Mouse (Mus musculus): ENCODE results near the gene Hmga1.

The Hmga1 gene

DNA sequence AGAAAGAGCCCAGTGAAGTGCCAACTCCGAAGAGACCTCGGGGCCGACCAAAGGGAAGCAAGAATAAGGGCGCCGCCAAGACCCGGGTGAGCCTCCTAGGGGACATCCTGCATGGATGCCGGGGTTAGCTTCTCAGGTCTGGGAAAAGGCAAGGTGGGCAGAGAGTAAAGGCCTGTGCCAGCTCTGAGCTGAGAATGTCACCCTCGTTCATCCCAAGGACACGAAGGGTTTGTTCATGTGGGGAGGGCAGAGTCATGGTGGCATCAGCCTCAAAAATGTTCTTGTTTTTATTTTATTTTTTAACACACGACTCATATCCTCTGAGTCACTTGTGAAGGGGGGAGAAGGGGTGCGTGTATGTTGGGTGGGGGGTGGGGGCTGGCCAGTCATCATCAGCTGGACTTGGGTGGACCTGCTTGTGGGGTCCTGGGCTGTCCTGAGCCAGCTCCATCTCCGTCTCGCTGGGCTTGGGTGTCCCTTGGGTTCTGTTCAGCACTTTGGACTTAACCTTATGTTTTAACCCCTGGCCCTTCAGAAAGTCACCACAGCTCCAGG, 4.7 kb downstream of the Hmga1 start:
- no peak for DNase-seq

DNA sequence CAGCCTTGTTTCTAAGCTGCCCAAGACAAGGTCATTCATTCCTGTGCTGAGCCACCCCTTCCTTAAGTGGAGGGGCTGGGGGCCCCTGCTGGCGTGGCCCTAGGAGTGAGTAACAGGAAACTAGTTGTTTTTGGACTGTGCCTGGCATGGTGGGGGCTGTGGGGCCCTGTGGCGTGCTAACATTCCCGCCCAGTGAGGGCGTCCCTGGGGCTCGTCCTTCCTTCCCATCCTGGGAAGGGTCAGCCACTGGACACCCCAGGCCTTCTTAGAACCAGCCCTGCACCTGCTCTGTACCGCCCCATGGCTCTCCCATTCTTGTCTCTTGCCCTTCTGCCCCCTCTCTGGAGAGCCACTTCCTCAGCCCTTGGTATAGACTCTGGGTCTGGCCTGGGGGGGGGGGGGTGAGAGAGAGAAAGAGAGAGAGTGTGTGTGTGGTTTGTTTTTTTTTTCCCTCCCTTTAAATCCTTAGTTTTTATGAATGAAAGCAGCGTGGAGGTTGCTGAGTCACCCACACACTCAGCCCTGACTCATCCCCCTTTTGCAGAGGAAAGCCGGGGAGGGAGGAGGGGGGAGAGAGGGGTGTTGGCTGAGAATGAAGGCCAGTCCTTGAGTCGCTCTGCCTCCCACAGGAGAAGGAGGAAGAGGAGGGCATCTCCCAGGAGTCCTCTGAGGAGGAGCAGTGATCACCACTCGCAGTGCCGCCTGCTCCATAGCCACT, 5.7 kb downstream of the Hmga1 start:
- peak in 1 of 2 experiments; percentile 27 for DNase-seq

- peak in 1 of 2 experiments; percentile 27 for DNase-seq
These were observed 7.5 kb downstream of the Hmga1 start for GRCm38 (mm10) chr17:27563771-27564244.

GRCm38 (mm10) chr17:27564391-27565162, 8.3 kb downstream of the Hmga1 start:
- DNase-seq: peak; percentile 40 to 57

DNA sequence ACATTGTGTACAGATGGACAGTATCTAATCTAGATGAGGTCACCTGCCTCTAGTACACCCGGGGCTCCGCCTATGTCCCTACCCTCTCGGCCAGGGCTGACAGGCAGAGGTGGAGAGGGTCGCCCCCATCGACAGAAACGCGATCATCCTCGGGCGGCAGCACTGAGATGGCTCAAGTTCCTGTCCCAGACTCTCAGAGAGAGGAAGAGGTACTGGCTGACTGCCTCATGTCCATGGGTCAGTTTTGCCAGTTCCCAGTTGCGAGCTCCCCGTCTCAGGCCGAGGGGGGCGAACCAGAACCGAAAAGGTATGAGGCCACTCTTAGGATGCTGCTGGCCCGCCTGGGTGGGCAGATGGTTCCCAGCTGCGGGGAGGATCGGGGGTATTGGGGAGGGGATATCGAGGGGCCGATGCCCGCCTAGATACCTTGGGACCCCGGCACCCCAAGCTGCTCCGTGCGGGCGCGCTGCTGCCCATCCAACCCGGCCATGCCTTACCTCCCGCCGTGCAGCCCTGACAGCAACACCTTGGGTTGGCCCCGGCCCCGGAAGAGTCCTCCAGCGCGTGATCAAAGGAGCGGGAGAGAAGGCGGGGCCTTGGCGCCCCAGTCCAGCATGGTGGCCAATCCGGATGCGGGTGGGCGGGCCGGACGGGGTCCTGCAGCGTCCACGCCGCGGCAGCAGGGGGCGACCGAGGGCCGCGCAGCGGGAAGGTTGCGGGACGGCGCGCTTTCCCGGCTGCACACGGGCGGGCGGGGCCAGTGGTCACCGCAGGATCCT, 9.1 kb downstream of the Hmga1 start, which contains the start of gene AI413582:
TSS of gene AI413582 (minus strand) at position 594 of the 779 bp plus-strand sequence.
- DNase-seq: peak; percentile 97

- no peak for DNase-seq
These were observed 9.6 kb downstream of the Hmga1 start for GRCm38 (mm10) chr17:27565942-27566267.

GRCm38 (mm10) chr17:27568228-27568627, 11.9 kb downstream of the Hmga1 start:
- DNase-seq: no peak

GRCm38 (mm10) chr17:27571315-27571714, 15.0 kb downstream of the Hmga1 start:
- DNase-seq: no peak

DNA sequence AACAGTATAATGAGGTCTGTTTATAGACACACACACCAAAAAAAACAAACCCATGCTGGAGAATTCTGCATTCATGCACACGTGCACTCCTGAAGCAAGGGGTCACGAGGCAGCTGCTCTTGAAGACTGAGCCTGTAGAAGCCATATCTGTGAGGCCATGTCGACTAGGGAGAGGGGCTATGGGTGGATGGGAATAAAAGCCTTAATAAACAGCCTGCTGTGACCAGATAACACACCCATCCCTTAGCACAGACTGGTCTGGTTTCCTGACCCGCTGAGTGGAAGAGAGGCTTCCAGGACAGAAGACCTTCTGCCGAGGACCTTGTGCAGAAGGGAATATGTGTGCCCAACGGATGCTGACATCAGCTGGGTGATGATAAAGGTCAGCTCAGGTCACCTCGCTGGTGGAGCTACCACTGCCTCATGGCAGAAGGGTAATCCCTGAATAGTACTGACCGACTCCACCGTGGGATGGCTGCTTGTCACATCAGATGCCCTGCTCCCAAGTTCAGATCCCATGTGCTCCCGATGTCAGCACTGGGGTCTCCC, 17.5 kb downstream of the Hmga1 start:
- no peak for DNase-seq

GRCm38 (mm10) chr17:27574470-27575115, 18.3 kb downstream of the Hmga1 start:
- DNase-seq: no peak

GRCm38 (mm10) chr17:27575116-27575776, 18.9 kb downstream of the Hmga1 start:
- DNase-seq: no peak

DNA sequence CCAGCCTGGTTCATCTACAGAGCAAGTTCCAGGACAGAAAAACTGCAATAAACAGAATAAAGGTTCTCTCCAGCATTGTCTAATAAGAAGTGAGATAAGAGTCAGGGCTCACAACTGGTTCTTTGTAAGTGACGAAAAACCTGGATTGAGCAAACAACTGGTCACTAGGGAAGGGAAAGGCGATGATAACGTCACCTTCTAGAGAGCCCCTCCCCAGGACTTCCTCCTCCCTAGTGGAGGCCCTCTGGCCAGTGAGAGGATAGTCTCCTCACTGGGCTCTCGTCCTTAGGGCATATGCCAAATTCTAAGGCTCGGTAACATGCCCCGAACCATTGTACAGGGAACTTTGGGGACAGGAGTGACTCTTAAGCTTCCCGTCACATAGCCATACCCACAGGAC, 19.8 kb downstream of the Hmga1 start:
- no peak for DNase-seq

DNA sequence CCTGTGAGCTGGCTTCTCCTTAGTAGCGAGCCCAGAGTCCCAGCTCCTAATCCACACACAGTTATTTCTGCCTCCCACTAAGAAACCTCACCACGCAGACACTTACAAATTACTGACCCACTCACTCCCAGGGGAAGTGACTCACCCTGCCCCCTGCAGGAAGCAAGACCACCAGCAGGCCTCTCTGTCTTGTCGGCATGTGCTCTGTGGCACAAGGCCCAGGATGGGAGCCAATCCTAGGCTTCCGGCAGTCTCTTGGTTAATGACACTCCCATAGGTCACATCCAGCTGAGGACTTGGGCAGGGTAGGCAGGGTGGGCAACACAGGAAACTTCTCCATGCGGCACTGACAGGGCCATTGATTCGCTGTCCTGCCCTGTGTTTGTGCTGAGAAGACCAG, 21.2 kb downstream of the Hmga1 start:
- DNase-seq: no peak

- DNase-seq: no peak
These were observed 22.2 kb downstream of the Hmga1 start for GRCm38 (mm10) chr17:27578487-27578886.

- no peak for DNase-seq
These were observed 23.5 kb downstream of the Hmga1 start for GRCm38 (mm10) chr17:27579816-27580215.

DNA sequence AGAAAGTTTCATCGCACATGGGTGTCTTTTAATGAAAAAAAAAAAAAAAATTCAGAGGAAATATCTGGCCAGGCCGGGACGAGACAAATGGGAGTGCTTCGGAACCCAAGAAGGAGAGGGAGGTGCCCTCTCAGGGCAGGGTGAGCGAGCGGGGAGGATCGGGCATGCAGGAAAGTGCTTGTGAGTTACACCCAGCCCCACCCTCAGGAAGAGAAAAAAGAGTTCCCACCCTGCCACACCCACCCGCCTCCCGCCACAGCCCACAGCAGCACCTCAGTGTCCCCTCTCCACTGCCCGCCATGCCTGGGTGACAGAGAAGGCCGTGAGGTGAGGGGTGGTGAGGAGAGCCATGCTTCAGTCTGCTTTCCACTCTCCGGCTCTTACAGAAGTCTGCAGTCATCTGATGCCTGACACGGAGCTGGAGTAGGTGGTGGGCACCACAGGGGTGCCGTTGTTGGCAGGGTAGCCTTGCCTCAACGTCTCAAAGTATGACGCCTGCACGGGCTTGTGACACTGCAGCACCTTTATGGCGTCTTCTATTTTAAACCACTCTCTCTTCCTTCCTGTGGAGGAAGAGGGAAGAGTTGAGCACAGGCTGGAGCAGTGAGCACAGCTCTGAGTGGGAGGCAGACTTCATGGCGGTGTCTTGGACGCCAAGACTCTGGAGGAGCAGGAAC, 24.2 kb downstream of the Hmga1 start:
- no peak for DNase-seq

GRCm38 (mm10) chr17:27583185-27583894, 27.0 kb downstream of the Hmga1 start:
- DNase-seq: no peak

DNA sequence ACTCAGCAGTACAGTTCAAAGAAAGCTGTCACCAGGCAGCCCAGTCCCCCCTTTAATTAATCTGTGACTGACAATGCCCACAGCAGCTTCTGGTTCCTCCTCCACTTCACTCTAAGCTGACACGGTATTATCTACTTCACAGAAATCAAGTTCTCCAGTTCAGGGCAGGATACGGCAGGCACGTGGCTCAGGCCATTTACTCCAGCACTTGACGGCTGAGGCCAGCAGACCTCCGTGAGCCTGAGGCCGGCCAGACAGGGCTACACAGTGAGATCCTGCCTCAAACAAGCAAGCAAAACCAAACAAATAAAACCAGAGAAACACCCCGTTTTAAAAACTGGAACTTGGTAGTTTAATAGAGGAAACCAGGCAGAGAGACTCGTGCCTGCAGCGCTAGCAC, 30.4 kb downstream of the Hmga1 start:
- DNase-seq: no peak

DNA sequence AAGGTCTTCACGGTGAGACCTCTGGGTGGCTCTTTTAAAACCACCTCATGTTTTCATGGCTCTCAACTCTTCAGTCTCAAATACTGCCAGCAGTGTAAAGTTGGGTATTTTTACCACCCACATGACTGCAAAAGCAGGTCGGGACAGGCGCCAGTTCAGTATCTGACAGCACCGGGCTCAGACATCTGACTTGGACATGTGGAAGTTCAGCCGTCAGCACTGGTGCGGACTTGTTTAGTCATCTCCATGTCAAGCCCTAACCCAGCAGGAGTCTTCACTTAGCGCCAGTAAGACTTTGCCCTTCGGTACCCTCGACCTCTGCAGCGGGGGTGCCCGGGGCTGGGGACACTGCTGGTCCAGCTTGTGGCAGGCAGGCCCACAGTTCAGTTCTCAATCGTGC, 31.0 kb downstream of the Hmga1 start:
- DNase-seq: no peak

DNA sequence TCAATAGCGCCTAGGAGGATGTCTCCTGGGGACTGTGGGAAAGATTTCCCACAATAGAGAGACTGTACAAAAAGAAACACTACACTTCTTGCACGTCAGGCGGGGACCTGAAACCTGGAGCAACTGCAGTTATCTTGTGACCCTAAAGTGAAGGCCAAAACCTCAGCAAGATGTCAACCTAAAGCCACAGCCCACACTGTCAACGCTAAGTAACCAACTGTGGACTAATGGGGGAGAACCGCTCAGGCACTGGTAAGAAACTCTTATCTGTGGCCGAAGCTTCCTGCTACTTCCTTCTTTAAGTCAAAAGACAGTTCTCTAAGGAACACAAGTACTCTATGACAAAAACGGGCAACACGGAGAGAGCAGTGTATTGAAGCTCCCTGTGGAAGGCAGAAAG, 31.9 kb downstream of the Hmga1 start:
- no peak for DNase-seq
